Mouse (Mus musculus) midbrain, embryonic 14.5 days (tissue): ENCODE data around the gene Mettl25. TPM values are rescaled to one million over a fixed set of nuclear protein-coding genes. Genes with fewer than 3 reads are reported as not detected.

Experiments used
- ATAC-seq: fragments of 200-750 bp; cut with Nextera tagmentation; 2 replicates; pipeline ENCODE4 v1.8.0; 2017; ENCODE audit warnings: moderate number of reproducible peaks, moderate library complexity; ENCODE audit not compliant: low FRiP score, low TSS enrichment
- DNase-seq: peaks from one replicate; pipeline ENCODE4 v3.0.0-alpha.2; 2015
- H3K27ac ChIP-seq: fragments of 300-500 bp; sonication (generic); replicated peaks from 2 replicates; pipeline ENCODE4 v1.5.1; 2014; ENCODE audit warnings: mild to moderate bottlenecking, low read depth, low read length, moderate library complexity
- H3K27me3 ChIP-seq: fragments of 300-500 bp; sonication (generic); 2 replicates; pipeline ENCODE4 v1.6.1; 2014; ENCODE audit warnings: low read length, control low read depth, mixed read lengths; ENCODE audit not compliant: control insufficient read depth, insufficient read depth
- H3K36me3 ChIP-seq: fragments of 300-500 bp; sonication (generic); 2 replicates; pipeline ENCODE4 v1.6.1; 2014; ENCODE audit warnings: low read length, control low read depth; ENCODE audit not compliant: control insufficient read depth, insufficient read depth
- H3K4me1 ChIP-seq: fragments of 300-500 bp; sonication (generic); 2 replicates; pipeline ENCODE4 v1.6.1; 2014; ENCODE audit warnings: mild to moderate bottlenecking, antibody characterized with exemption, low read length, control low read depth; ENCODE audit not compliant: control insufficient read depth, insufficient read depth
- H3K4me2 ChIP-seq: fragments of 300-500 bp; sonication (generic); 2 replicates; pipeline ENCODE4 v1.6.1; 2014; ENCODE audit warnings: mild to moderate bottlenecking, low read length, moderate library complexity
- H3K4me3 ChIP-seq: fragments of 300-500 bp; sonication (generic); replicated peaks from 2 replicates; pipeline ENCODE4 v1.5.1; 2014; ENCODE audit warnings: low read depth, low read length
- H3K9ac ChIP-seq: fragments of 300-500 bp; sonication (generic); replicated peaks from 2 replicates; pipeline ENCODE4 v1.6.1; 2014; ENCODE audit warnings: mild to moderate bottlenecking, low read length, moderate library complexity
- H3K9me3 ChIP-seq: fragments of 300-500 bp; sonication (generic); 2 replicates; pipeline ENCODE4 v1.6.1; 2016; ENCODE audit warnings: low read length, control low read depth, mixed read lengths; ENCODE audit not compliant: control insufficient read depth
- WGBS: fragments of 180-500 bp; shearing (Covaris S2); extraction: QIAGEN DNeasy Blood & Tissue Kit; methylation state at CpG from one replicate; pipeline ENCODE4 v1.1.7; 2014; 5-methylcytosine and 5-hydroxymethylcytosine counted together
- polyA plus RNA-seq: library from polyadenylated mRNA; unstranded; fragments of >200 nt; fragmentation: Nextera tagmentation; extraction: Ambion mirVana; gene quantifications from 2 replicates; pipeline ENCODE4 v1.2.1, GENCODE M21; 2014

Gene Mettl25
- polyA plus RNA-seq, 1 experiment from 2014 or later: 18.9 TPM

DNA sequence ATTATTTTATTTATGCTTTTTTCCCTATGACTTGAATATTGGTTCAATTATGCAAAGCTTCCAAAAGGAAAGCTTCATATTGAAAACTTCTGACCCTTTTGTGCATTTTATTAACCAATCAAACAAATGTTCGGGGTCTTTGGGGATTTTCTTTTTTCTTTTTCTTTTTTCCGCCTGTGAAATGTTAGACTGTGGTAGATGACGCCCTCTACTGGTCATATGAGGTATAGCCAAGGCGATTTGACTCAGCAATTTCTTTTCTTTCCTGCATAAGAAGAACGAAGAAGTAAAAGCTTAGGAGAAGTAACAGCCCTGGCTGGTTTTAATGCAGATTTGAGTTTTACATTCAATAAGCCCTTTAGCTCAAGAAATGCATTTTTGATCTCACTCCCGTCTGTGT is 126.3 kb downstream of the Mettl25 start:
- no peak overlapping the region for H3K27ac ChIP-seq
- 9% methylated on average over 6 of the region's 6 CpGs for WGBS
- DNase-seq (peak; percentile 84), ATAC-seq (no peak)
- H3K4me3 ChIP-seq: no peak overlapping the region
- no peak overlapping the region for H3K9ac ChIP-seq
- no peaks in the 10 kb centered on the region for H3K36me3 ChIP-seq
- no peaks in the 10 kb centered on the region for H3K4me1 ChIP-seq
- H3K27me3 ChIP-seq: no peaks in the 10 kb centered on the region
- H3K4me2 ChIP-seq: no peak overlapping the region
- H3K9me3 ChIP-seq: no peaks in the 10 kb centered on the region

DNA sequence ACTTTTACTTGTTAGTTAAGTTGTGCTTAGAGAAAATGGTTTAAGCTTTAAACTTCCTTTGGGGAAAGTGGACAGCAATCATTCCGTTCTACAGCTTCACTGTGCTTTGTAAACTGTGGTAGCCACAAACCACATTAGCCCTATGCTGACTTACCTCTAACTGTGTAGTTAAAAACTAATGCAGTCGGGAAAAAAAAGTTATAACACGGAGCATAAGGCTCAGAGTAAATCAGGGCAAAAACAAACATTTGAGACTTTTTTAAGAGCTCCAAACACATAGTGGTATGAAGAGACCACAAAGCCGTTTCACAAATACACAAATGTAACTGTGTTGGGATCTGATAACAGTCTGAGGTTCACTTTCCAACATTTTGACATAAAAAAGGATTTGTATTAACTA is 126.8 kb downstream of the Mettl25 start:
- Histone ChIP-seq H3K27me3 (no peaks in the 10 kb centered on the region), H3K9ac (no peak overlapping the region), H3K27ac (no peak overlapping the region), H3K4me1 (no peaks in the 10 kb centered on the region), H3K36me3 (no peaks in the 10 kb centered on the region), H3K4me2 (no peak overlapping the region), H3K4me3 (no peak overlapping the region), H3K9me3 (no peaks in the 10 kb centered on the region)
- ATAC-seq: no peak
- 66% methylated on average over 4 of the region's 4 CpGs for WGBS
- DNase-seq: no peak

DNA sequence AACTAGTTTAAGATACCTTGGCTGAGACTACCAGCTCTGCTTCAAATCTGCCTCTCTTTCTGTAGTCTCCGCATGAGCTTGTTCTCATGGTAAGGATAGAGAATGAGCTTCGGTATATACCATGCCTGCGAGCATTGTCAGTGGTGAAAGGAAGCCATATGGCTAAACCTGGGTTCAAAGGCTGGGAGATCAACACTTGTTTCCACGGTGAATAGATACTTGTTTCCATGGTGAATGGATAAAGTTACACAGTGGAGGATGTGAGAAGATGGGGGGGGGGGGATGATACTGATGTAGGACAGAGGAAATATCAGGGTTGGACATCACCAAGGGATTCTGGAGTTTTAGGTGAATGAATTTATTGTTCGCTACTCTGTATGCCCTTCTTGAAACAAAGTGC is 128.0 kb downstream of the Mettl25 start:
- Histone ChIP-seq H3K9me3 (no peaks in the 10 kb centered on the region), H3K4me2 (no peak overlapping the region), H3K9ac (no peak overlapping the region), H3K27ac (no peak overlapping the region), H3K4me1 (no peaks in the 10 kb centered on the region), H3K27me3 (no peaks in the 10 kb centered on the region), H3K4me3 (no peak overlapping the region), H3K36me3 (no peaks in the 10 kb centered on the region)
- 31% methylated on average over 5 of the region's 5 CpGs for WGBS
- no peak for DNase-seq
- ATAC-seq: no peak

Other genes starting within 250 kb of the Mettl25 start
- gene Ccdc59, start 313 bp downstream of the Mettl25 start, polyA plus RNA-seq: 43.9 and 50.0 TPM in 2 replicates